Mouse (Mus musculus): ENCODE results near the gene Mpzl1.

DNA sequence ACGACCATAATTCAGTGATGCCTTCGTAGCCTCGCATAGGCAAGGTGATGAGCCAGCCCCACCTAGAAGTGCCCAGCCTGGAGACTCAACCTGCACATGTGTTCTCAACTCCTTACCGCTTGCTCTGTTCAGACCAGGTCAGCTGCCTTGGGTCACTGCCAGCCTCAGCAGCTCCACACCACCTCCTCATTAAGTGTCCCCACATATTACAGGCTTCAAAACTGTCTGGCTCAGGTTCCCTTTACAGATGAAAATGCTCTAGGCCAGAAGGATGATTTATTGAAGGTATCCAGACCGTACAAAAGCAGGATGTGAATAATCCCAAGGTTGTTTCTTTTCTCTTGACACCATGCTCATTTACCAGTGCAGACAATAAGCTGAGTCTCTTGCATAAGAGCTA lies 8.4 kb downstream of the Mpzl1 start:
- TF ChIP-seq CTCF (IDR thresholded peaks at IDR 0.05; ENCODE audit: low read depth) (no peak), EP300 (optimal IDR thresholded peaks at IDR 0.05) (no peak)

All from stomach, postnatal 0 days (tissue).